ENCODE assay signal across 8 mouse cellular contexts in genomic region chr11:121741433-121741832, GRCm38 (mm10). TPM values are rescaled to one million over a fixed set of nuclear protein-coding genes. Genes with fewer than 3 reads are reported as not detected.
DNase-seq lines count a peak whose midpoint lies in the region; ATAC-seq lines count a peak whose summit lies in the region.

No protein-coding gene starts in this region.

- H3K4me1 ChIP-seq in heart, embryonic 12.5 days (replicated peaks), result no peaks in the 10 kb centered on the region
- H3K4me1 ChIP-seq in hindbrain, embryonic 13.5 days (replicated peaks), result 0 out of 2 replicates have a peak, but pooled peaks cover 8% of the 10 kb centered on the region

- peak; percentile 48 for DNase-seq in heart, adult 8-10 months (ENCODE audit: low spot score)
- peak; percentile 17 for DNase-seq in R1 (ENCODE audit: low read depth, low spot score)
- peak; percentile 38 for DNase-seq in lung, postnatal 14 days
- DNase-seq in testis, postnatal 14 days (ENCODE audit: low spot score), result no peak
- no peak for DNase-seq in kidney, adult 11 months

- no peak overlapping the region for H3K4me2 ChIP-seq in heart, embryonic 12.5 days
- H3K4me2 ChIP-seq in hindbrain, embryonic 13.5 days, result no peak overlapping the region

- H3K4me3 ChIP-seq in heart, embryonic 12.5 days, result no peak overlapping the region
- no peak overlapping the region for H3K4me3 ChIP-seq in hindbrain, embryonic 13.5 days

- H3K36me3 ChIP-seq in heart, embryonic 12.5 days, result no peaks in the 10 kb centered on the region
- no peaks in the 10 kb centered on the region for H3K36me3 ChIP-seq in hindbrain, embryonic 13.5 days

- H3K9me3 ChIP-seq in heart, embryonic 12.5 days (replicated peaks), result no peaks in the 10 kb centered on the region
- H3K9me3 ChIP-seq in hindbrain, embryonic 13.5 days, result no peaks in the 10 kb centered on the region

- H3K27me3 ChIP-seq in heart, embryonic 12.5 days (replicated peaks), result no peaks in the 10 kb centered on the region; the same call in 1 of the 2 replicates
- H3K27me3 ChIP-seq in hindbrain, embryonic 13.5 days, result no peaks in the 10 kb centered on the region

- no peak overlapping the region for H3K27ac ChIP-seq in heart, embryonic 12.5 days (ENCODE audit: poor library complexity, severe bottlenecking)
- no peak overlapping the region for H3K27ac ChIP-seq in hindbrain, embryonic 13.5 days

- WGBS in heart, embryonic 12.5 days, result 74% methylated on average over 1 of the region's 1 CpGs
- 48% methylated on average over 1 of the region's 1 CpGs for WGBS in hindbrain, embryonic 13.5 days

- no peak for ATAC-seq in heart, embryonic 12.5 days (ENCODE audit: insufficient number of reproducible peaks, low FRiP score)
- peak; percentile 82 for ATAC-seq in inflammation-experienced regulatory T-cells, adult 6 months
- no peak for ATAC-seq in hindbrain, embryonic 13.5 days (ENCODE audit: low FRiP score)

- no peak overlapping the region for H3K9ac ChIP-seq in heart, embryonic 12.5 days
- H3K9ac ChIP-seq in hindbrain, embryonic 13.5 days, result no peak overlapping the region

RNA-seq across cellular contexts. Expression of gene Metrnl, which starts 40.1 kb away (rescaled TPM):
- total RNA-seq in heart, adult 8-10 months (2022), result 10 to 100 TPM; 15.1 to 20.3 (median 19.2) TPM
- 8.4 and 8.9 TPM in 2 replicates for polyA plus RNA-seq in heart, embryonic 12.5 days (2016; fragmentation: Nextera tagmentation; extraction: Ambion mirVana)
- polyA plus RNA-seq in inflammation-experienced regulatory T-cells, adult 6 months (2017; shearing (Covaris generic)), result 1 to 10 TPM in 2 of 3 experiments, under 1 TPM in 1; 0.55 to 3.0 (median 2.1) TPM
- 15.9 and 17.2 TPM in 2 replicates for polyA plus RNA-seq in hindbrain, embryonic 13.5 days (2015; fragmentation: Nextera tagmentation; extraction: Ambion mirVana)

Comparison
In these comparisons a context has a peak if more than half of its experiments do, and no peak if none do; other contexts are left out.
1. DNase-seq: peak in heart, adult 8-10 months (single experiment), R1 (single experiment) and lung, postnatal 14 days (single experiment); none in testis, postnatal 14 days (single experiment) and kidney, adult 11 months (single experiment).